Mouse (Mus musculus) kidney, adult 10 weeks (tissue): ENCODE data around the gene Bhlha15. TPM values are rescaled to one million over a fixed set of nuclear protein-coding genes. Genes with fewer than 3 reads are reported as not detected.

Experiments used
- polyA plus RNA-seq: library from polyadenylated mRNA; stranded (reverse); fragments of 350-450 nt; fragmentation: Illumina TruSeq; extraction: RNeasy Lipid Tissue Mini Kit (QIAGEN cat#74804); gene quantifications from one replicate; pipeline ENCODE4 v1.2.3, GENCODE M21; 2014; ENCODE audit warnings: low read depth, low replicate concordance

The Bhlha15 gene
- not detected for polyA plus RNA-seq

GRCm38 (mm10) chr5:144189950-144190583 lies at the start of gene Bhlha15:
TSS of gene Bhlha15 (plus strand) at chr5:144190286.

GRCm38 (mm10) chr5:144223503-144223862 lies 33.4 kb downstream of the Bhlha15 start, which contains the start of gene Tecpr1:
TSS of gene Tecpr1 (minus strand) at chr5:144223615.

Other genes starting within 250 kb of the Bhlha15 start
- 99.8 TPM for gene Ccz1, start 175.4 kb upstream of the Bhlha15 start, polyA plus RNA-seq
- gene Ocm, start 163.6 kb upstream of the Bhlha15 start, polyA plus RNA-seq = not detected
- gene Lmtk2, start 89.8 kb upstream of the Bhlha15 start, polyA plus RNA-seq = 17.5 TPM
- 2.0 TPM for gene Tecpr1, start 33.3 kb downstream of the Bhlha15 start, polyA plus RNA-seq
- 128 TPM for gene Bri3, start 54.2 kb downstream of the Bhlha15 start, polyA plus RNA-seq
- gene Baiap2l1, start 167.8 kb downstream of the Bhlha15 start, polyA plus RNA-seq = 28.9 TPM